In the genomic region with DNA sequence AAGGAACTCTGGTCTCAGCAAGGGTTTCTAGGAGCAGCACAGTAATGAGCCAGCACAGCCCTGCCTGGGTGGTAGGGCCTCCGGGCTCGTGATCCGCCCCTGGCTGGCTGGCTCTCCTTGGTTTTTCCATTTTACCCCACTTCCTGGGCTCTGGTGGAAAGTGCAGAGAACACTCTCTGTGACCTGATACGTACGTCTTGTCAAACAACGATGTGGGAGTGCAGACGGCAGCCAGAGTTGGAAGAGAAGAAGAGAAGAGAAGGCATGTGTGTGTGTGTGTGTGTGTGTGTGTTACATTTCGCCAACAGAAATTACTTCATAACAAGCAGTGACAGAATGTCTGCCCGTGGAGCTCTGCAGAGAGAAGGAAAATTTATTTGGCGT, we compare ENCODE assay signal across 9 mouse cellular contexts.
DNase-seq lines count a peak whose midpoint lies in the region; ATAC-seq and TF ChIP-seq lines count a peak whose summit lies in the region.
"Had no signal": no experiment of that assay in that cellular context is flagged by ENCODE, and none has a peak within 500 bp of the region (broad histone marks: within the 10 kb centered on the region; RNA-seq: fewer than 3 reads in every experiment).

No protein-coding gene starts in this region.

- no peaks in the 10 kb centered on the region for H3K36me3 ChIP-seq in spleen, adult 2 months (ENCODE audit: control insufficient read depth, insufficient read depth, low read length)
- no peaks in the 10 kb centered on the region for H3K36me3 ChIP-seq in midbrain, postnatal 0 days (ENCODE audit: insufficient read depth, low read length)

- 28% methylated on average over 10 of the region's 10 CpGs for WGBS in spleen, adult 2 months
- WGBS in midbrain, postnatal 0 days, result 65% methylated on average over 10 of the region's 10 CpGs

- no peak for TF ChIP-seq CTCF in spleen, adult 2 months (IDR thresholded peaks at IDR 0.05; ENCODE audit: extremely low read depth, insufficient read depth, insufficient read length, insufficient replicate concordance)
- no peak for TF ChIP-seq CTCF in midbrain, postnatal 0 days (IDR thresholded peaks at IDR 0.05)

- no peaks in the 10 kb centered on the region for H3K27me3 ChIP-seq in spleen, adult 2 months (ENCODE audit: control insufficient read depth, insufficient read depth, low read length)
- H3K27me3 ChIP-seq in midbrain, postnatal 0 days (ENCODE audit: insufficient read depth, low read length), result no peaks in the 10 kb centered on the region

- H3K27ac ChIP-seq in spleen, adult 2 months (ENCODE audit: insufficient read depth, low read length), result peak overlapping the region; percentile 37; the same call in 1 of the 2 replicates
- no peak overlapping the region for H3K27ac ChIP-seq in midbrain, postnatal 0 days (ENCODE audit: low read depth, low read length)
- H3K27ac ChIP-seq: macrophage had no signal

- ATAC-seq in midbrain, postnatal 0 days (ENCODE audit: low FRiP score), result no peak

- peak; percentile 32 for DNase-seq in embryo, embryonic 11 days
- DNase-seq in embryo, embryonic 9.5 days (ENCODE audit: extremely low spot score), result no peak
- no peak for DNase-seq in spleen, adult 2 months (ENCODE audit: low read depth in 1 of 2, low spot score in 2 of 2)
- no peak for DNase-seq in spleen, postnatal 14 days (ENCODE audit: low spot score in 2 of 2)
- DNase-seq in kidney, postnatal 4 days, result peak; percentile 64 to 78
- peak; percentile 40 for DNase-seq in yolk sac, embryonic 10.5 days (ENCODE audit: low spot score)
- DNase-seq in frontal cortex, postnatal 25 days (ENCODE audit: low spot score in 2 of 2), result no peak
- no peak for DNase-seq in midbrain, postnatal 0 days (ENCODE audit: low spot score)

- no peak overlapping the region for H3K4me2 ChIP-seq in midbrain, postnatal 0 days (ENCODE audit: low read depth, low read length, poor library complexity, severe bottlenecking)

- no peak overlapping the region for H3K9ac ChIP-seq in midbrain, postnatal 0 days (replicated peaks; ENCODE audit: low read length, poor library complexity, severe bottlenecking)

- TF ChIP-seq POLR2A in spleen, adult 2 months (IDR thresholded peaks at IDR 0.05; ENCODE audit: low read depth, low read length), result no peak

- no peaks in the 10 kb centered on the region for H3K9me3 ChIP-seq in midbrain, postnatal 0 days (ENCODE audit: low read length)

- no peak overlapping the region for H3K4me3 ChIP-seq in spleen, adult 2 months (ENCODE audit: extremely low read depth, insufficient read depth, insufficient read length)
- no peak overlapping the region for H3K4me3 ChIP-seq in midbrain, postnatal 0 days (ENCODE audit: low read depth, low read length)

- H3K4me1 ChIP-seq in spleen, adult 2 months (ENCODE audit: control insufficient read depth, insufficient read depth, insufficient read length), result peaks cover 2% of the 10 kb centered on the region; the same call in 1 of the 2 replicates
- no peaks in the 10 kb centered on the region for H3K4me1 ChIP-seq in midbrain, postnatal 0 days (ENCODE audit: insufficient read depth, low read length)

Comparison
In these comparisons a context has a peak if more than half of its experiments do, and no peak if none do; other contexts are left out.
1. DNase-seq: peak in embryo, embryonic 11 days (single experiment), kidney, postnatal 4 days (2 of 2) and yolk sac, embryonic 10.5 days (single experiment); none in embryo, embryonic 9.5 days (single experiment), spleen, adult 2 months (0 of 2), spleen, postnatal 14 days (0 of 2), frontal cortex, postnatal 25 days (0 of 2) and midbrain, postnatal 0 days (single experiment).